Mouse (Mus musculus): ENCODE results near the gene Med27. TPM values are rescaled to one million over a fixed set of nuclear protein-coding genes. Genes with fewer than 3 reads are reported as not detected.

Gene Med27
- polyA plus RNA-seq, 1 experiment: 41.7 TPM

GRCm38 (mm10) chr2:29391086-29391485 lies 44.5 kb downstream of the Med27 start:
- no peak for DNase-seq (ENCODE audit: extremely low spot score in 1 of 2, low spot score in 1 of 2)

GRCm38 (mm10) chr2:29391996-29392395 lies 45.4 kb downstream of the Med27 start:
- DNase-seq (ENCODE audit: extremely low spot score in 1 of 2, low spot score in 1 of 2): no peak

- peak; percentile 84 for DNase-seq (ENCODE audit: extremely low spot score in 1 of 2, low spot score in 1 of 2)
Observed at GRCm38 (mm10) chr2:29400234-29400633, 53.6 kb downstream of the Med27 start.

GRCm38 (mm10) chr2:29400812-29401211 lies 54.2 kb downstream of the Med27 start:
- no peak for DNase-seq (ENCODE audit: extremely low spot score in 1 of 2, low spot score in 1 of 2)

GRCm38 (mm10) chr2:29401868-29402267 lies 55.2 kb downstream of the Med27 start:
- no peak for DNase-seq (ENCODE audit: extremely low spot score in 1 of 2, low spot score in 1 of 2)

GRCm38 (mm10) chr2:29402550-29403076 lies 56.0 kb downstream of the Med27 start:
- no peak for DNase-seq (ENCODE audit: extremely low spot score in 1 of 2, low spot score in 1 of 2)

GRCm38 (mm10) chr2:29403799-29404530 lies 57.3 kb downstream of the Med27 start:
- DNase-seq (ENCODE audit: extremely low spot score in 1 of 2, low spot score in 1 of 2): no peak

GRCm38 (mm10) chr2:29404931-29405330 lies 58.3 kb downstream of the Med27 start:
- DNase-seq (ENCODE audit: extremely low spot score in 1 of 2, low spot score in 1 of 2): no peak

GRCm38 (mm10) chr2:29405848-29406247 lies 59.2 kb downstream of the Med27 start:
- DNase-seq (ENCODE audit: extremely low spot score in 1 of 2, low spot score in 1 of 2): no peak

- DNase-seq (ENCODE audit: extremely low spot score in 1 of 2, low spot score in 1 of 2): no peak
Observed at GRCm38 (mm10) chr2:29407350-29407749, 60.7 kb downstream of the Med27 start.

GRCm38 (mm10) chr2:29407764-29408163 lies 61.1 kb downstream of the Med27 start:
- no peak for DNase-seq (ENCODE audit: extremely low spot score in 1 of 2, low spot score in 1 of 2)

GRCm38 (mm10) chr2:29410884-29411283 lies 64.3 kb downstream of the Med27 start:
- DNase-seq (ENCODE audit: extremely low spot score in 1 of 2, low spot score in 1 of 2): no peak

GRCm38 (mm10) chr2:29412458-29412857 lies 65.8 kb downstream of the Med27 start:
- no peak for DNase-seq (ENCODE audit: extremely low spot score in 1 of 2, low spot score in 1 of 2)

GRCm38 (mm10) chr2:29413259-29413993 lies 66.8 kb downstream of the Med27 start:
- DNase-seq (ENCODE audit: extremely low spot score in 1 of 2, low spot score in 1 of 2): no peak

- no peak for DNase-seq (ENCODE audit: extremely low spot score in 1 of 2, low spot score in 1 of 2)
Observed at GRCm38 (mm10) chr2:29414852-29415473, 68.3 kb downstream of the Med27 start.

GRCm38 (mm10) chr2:29418498-29418897 lies 71.9 kb downstream of the Med27 start:
- no peak for DNase-seq (ENCODE audit: extremely low spot score in 1 of 2, low spot score in 1 of 2)

GRCm38 (mm10) chr2:29419434-29419833 lies 72.8 kb downstream of the Med27 start:
- no peak for DNase-seq (ENCODE audit: extremely low spot score in 1 of 2, low spot score in 1 of 2)

- DNase-seq (ENCODE audit: extremely low spot score in 1 of 2, low spot score in 1 of 2): no peak
Observed at GRCm38 (mm10) chr2:29419946-29420345, 73.3 kb downstream of the Med27 start.

- DNase-seq (ENCODE audit: extremely low spot score in 1 of 2, low spot score in 1 of 2): no peak
Observed at GRCm38 (mm10) chr2:29422126-29422840, 75.7 kb downstream of the Med27 start.

- no peak for DNase-seq (ENCODE audit: extremely low spot score in 1 of 2, low spot score in 1 of 2)
Observed at GRCm38 (mm10) chr2:29423059-29423458, 76.4 kb downstream of the Med27 start.

GRCm38 (mm10) chr2:29425386-29425785 lies 78.8 kb downstream of the Med27 start:
- no peak for DNase-seq (ENCODE audit: extremely low spot score in 1 of 2, low spot score in 1 of 2)

All from frontal cortex, adult 2 months (tissue).